Mouse (Mus musculus) embryo, embryonic 11 days (tissue): ENCODE data around the gene Nudt9.

Experiments used
- DNase-seq: peaks from one replicate; pipeline ENCODE4 v3.0.0-alpha.2; 2015

The Nudt9 gene

DNA sequence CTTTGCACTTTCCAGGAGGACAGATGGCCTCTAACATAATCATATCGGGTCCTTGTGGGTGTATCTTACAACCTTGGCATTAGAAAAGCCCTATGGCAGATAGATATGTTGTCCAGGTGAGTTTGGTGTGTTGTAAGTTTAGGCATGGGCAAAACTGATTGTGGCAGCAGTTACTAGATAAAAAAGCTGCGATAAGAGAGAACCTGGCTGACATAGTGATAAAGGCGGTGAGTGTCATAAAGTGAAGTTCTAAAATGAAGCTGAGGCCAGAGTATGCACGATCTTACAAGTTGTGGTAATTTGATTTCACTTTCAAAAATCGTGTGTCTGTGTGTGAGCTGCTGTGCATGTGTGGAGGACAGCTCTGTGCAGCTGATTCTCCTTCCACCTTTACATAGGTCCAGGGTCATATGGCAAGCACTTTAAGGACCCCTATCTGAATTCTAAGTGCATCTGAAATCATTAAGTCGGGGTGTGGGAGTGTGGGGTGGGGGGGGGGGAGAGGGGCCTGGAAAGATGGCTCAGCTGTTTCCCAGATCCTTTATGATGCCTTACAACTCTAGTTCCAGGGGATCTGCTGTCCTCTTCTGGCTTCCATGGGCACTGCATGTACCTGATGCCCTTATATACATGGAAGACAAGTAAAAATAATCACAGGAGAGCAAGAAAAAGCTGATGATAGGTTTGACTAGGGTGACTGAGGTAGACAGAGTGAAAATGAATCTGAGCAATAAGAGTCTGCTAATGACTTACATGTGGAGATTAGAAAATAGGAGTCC, 6.8 kb upstream of the Nudt9 start:
- DNase-seq = peak; percentile 52

DNA sequence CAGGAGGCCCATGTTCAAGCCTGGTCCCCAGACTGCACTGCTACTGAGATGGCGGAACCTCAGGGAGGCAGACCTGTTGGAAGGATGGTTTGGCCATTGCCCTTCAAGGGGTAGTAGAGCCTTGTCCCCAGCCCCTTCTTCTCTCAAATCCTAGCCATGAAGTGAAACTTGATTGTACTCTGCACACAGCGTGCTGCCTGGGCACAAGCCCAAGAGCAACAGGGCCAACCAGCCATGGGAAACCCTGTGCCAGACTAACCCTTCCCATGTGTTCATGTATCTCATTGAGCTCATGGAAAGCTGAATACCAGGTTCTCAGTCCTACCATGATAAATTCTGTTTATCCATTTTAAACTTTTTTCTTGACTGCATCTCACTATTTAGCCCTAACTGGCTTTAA, 3.2 kb upstream of the Nudt9 start:
- no peak for DNase-seq

DNA sequence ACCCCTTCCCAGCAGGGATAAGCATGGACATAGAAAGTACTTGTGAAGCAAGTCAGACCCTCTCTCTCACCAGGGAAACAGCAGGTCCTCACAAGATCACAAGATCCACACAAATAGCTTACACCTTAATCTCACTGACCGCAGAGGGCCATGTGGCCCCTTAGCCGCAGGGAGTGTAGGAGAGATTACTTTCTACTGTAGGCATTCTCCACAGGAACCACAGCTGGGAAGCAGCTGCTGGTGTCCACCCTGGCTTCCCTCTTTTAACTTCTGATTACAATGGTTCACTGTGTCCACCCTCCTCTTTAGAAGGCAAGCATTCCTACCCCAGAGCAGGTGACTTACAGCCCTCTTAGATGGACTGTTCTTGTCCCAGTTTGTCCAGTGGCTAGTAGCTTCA, 2.4 kb upstream of the Nudt9 start:
- no peak for DNase-seq

DNA sequence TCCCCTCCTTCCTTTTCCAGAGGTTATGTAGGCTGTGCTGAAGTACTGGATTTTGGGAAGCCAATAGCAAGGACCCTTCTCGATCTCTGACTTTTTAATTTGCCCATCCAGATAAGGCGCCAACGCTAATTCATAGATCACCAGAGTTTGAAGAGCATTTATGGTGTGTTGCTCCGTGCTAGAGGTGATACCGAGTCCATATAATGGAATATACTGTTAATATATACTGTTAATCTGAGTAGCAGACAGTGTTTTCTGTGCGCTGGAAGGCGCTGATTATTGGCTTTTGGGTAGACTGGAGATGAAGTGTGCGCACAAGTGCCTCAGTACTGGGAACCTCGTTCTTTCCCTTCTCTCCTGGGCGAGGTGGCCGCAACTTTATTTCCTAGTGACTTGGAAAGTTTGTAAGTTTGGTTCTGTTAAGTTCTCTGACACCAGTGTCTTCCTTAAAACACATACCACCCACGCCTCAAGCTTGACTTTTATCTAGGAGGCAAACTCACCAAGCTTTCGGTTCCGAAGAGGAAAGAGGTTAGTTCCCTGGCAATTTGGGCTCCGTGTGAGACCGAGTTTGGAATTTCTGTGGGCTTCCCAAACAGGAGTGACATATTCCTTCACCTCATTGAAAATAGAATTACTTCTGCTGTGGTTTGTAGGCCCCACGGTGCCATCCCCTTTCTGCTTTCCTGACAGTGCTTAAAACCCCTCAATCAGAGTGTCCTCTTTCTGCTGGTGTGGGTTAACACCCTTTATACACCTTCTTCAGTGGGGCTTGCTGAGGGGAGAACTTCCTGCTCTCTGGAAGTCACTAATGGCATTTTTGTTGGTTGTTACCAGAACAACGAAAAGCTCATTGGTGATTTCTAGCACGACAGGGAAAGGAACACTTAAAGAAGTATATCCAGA, 1.3 kb downstream of the Nudt9 start:
- peak; percentile 21 for DNase-seq

DNA sequence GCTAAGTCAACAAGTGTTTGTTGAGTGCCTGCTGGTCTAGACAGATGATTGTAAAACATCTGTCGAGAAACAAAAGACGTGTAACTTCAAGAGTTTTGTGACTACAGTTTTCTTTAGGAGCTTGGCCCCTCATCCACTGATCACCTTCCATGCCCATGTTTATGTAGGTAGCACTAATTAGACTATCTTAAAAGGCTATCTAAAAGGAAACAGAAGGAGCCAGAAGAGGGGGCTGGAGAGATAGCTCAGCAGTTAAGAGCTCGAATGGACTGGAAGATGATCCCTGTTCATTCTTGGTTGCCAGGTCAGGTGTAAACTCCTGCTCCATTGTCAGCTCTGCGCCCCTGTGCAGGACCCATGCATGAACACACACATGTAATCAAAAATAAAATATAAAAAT, 2.0 kb downstream of the Nudt9 start:
- peak; percentile 12 for DNase-seq

DNA sequence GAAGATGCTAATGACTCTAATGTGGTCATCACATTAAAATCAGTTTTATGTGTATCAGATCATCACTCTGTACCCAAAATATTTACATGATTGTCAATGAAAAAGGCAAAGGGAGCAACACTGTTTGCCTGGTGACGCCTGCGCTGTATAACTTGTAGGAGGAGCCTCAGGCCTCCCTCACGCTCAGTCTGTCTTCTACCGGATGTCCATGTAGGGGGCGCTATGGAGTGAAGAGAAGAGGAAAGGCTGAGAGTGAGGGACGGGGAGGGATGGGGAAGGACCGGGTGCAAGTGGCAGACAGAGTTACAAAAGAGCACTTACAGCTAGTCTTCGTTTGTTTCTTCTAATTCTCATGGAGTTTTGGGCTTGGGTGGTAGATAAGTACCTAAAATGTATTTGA, 6.8 kb downstream of the Nudt9 start:
- peak; percentile 37 for DNase-seq

DNA sequence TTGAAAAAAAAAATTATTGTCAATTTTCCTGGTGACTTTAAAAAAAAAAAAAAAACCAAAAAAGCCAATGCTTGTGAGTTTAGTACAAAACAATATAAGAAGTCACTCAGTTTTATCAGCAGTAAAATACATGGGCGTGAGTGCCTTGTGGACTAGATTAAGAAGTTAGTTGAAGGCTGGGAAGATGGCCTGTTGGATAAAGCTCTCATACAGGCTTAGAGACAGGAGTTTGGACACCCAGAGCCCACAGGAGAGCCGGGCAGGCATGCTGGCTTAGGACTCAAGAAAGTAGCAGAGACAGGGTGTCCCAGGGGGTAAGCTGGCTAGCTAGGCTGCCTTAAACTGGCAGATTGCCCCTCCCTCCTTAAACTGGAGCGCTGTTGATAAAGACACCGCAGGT, 8.8 kb downstream of the Nudt9 start:
- no peak for DNase-seq

DNA sequence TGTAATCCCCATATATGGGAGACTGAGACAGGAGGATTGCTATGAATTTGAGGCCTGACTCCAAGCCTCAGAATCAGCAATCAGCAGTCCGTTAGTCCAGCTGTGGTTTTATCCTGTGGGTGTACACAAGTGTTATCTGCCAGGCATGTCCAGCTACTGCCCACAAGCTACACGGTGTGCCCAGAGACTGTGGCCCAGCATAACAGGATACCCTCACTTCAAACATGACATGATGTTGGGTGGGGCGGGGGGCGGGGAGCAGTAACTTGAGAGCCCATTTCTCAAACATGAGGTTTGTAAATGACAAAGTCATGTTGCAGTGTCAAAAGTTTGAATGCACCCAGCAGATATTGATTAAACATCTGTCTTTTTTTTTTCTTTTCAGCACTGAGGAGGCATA, 9.7 kb downstream of the Nudt9 start:
- DNase-seq = no peak

DNA sequence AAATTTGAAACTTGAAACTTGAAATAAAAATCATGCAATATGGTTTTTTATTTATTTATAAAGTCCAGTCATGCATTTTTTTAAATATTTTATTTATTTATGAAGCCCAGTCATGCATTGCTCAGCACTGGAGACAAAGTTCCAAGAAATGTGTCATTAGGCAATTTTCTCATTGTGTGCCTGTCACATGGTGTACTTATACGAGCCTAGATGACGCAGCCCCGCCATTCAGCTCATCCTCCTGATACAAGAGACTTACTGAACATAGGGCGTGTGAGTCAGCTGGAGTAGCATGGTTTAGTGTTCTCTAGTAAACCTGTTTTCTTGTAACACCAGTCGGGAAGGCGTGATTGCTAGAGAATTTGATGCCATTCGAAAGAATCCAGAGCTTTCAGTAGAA, 10.2 kb downstream of the Nudt9 start:
- no peak for DNase-seq

DNA sequence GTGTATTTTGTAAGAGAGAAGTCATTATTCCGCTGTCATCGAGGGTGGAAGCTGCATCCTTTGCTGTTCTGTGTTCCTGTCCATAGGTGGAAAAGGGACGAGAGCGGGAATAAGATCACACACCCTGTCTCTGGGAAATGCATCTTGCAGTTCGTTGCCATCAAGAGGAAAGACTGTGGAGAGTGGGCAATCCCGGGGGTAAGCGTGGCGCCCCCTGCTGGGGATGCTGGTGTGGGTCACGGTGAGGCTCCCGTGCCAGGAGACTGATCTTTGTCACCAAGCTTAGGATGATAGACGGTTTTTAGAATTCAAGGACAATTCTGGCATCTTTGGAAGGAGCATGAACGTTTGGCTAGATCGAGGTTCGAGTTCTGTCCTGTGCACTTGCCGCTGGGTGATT, 11.9 kb downstream of the Nudt9 start:
- DNase-seq = peak; percentile 32

DNA sequence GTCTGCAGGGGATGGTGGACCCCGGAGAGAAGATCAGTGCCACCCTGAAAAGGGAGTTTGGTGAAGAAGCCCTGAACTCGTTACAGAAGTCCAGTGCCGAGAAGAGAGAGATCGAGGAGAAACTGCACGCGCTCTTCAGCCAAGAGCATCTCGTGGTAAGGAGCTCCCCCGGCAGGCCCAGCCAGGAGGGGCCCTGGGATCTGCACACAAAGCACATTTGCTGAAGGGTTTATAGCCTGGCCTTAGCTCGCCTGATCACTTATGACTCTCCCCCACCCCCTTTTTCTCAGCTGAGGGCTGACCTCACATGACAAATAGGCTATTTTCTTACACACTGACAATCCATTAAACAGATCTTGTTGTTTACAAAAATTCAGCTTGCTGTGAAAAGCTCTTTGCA, 13.5 kb downstream of the Nudt9 start:
- DNase-seq = no peak

DNA sequence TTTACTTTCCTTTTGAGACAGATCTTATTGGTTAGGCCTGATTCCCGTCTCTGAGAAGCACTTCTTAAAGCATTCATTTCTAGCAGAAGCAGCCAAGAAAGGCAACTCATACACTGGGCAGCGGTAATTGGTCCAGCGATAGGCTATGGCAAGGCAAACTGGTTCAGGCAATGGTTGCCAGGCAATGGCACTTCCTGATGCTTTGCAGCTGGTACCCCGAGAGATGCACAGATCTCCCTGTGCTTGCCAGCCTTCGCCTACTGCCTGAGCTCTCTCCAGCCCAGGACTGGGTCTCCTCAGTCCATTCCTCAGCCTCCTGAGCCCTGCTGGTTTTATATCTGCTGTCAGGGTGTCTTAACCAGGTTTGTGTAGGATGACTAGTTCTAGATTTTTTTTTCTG, 14.3 kb downstream of the Nudt9 start:
- DNase-seq = no peak

DNA sequence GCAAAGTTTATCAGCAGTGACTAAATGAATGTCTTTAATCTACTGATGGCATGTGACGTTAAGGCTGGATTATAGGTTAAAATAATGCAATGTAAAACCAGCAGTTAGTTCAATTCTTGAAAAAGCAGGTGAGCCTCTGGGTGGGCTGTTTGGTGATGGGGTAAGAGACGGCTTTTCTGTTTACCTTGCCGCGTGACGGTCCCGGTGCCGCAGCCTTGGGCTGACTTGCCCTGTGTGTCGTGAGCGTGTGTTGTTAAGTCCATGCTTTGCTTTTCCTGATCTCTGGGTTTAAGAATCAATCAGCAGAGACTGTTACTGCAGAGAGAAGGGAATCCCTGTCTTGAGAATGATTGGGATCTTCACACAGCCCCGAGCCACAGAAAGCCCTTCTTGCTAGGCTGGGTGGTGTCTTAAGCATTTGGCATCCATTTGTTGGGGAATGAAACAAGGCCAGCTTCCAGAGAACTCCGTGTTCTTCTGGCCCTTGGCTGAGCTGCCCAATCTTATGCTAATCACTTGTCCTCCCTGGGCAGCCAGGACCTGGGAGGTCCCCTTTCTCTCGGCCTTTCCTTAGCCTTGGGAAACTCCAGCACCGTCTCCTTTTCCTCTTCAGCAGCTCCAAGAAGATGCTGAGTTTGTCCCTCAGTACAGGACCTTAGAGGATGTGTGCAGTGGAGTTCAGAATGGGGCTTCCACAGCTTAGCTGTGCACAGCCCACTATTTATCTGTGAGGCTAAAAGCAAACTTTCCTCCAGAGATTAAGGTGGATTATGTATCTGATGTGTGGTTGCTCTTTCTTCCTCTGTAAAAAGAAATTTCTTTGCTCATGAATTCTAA, 16.0 kb downstream of the Nudt9 start:
- no peak for DNase-seq

DNA sequence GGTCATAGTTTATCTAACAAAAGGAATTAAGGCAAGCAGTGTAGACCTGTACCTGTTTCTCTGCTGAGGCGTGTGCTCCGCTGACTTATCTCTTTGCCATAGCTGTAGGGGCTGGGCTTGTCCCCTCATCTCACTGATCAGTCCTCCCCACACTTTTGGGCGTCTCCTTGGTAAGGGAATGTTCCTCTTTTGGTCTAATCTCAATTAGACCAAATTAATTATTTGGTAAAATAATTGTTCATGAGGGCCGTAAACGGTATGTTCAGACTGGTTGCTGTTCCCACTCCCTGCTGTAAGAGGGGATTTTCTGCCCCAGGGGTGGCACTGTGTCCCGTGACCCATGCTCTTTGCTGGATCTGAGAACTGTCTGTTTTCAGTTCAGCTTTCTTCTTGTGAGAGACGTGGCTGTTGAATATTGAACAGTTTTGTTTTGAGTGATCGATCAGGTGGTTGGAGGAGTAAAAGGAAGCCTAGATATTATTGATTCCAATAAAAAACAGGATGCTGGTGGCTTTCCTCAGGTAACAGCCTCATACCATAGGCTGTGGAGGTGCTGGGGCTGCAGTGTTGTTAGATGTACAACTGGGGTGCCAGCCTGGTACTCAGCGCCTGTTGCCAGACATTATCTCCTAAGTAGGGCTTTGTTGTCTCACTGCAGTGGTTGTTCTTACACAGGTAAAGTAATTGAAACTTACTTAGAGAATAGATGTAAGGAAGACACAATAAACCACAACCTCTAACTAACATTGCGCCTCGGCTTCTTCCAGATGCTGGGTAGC, 16.9 kb downstream of the Nudt9 start:
- DNase-seq = no peak

DNA sequence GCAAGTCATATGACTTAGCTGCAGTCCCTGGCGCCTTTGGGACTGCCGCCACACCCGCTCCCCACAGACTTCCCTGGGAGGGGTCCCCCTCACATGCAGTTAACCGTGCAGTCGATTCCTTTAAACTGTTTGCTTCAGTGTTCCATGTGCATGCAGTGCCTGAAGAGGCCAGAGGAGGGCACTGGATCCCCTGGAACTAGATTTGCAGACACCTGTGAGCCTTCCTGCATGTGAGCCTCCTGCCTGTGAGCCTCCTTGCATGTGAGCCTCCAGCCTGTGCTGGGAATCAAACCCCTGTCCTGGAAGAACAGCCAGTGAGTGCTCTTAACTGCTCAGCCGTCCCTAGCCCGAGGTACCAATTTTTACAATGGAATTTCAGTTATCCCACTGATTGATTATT, 22.6 kb downstream of the Nudt9 start:
- DNase-seq = peak; percentile 43

DNA sequence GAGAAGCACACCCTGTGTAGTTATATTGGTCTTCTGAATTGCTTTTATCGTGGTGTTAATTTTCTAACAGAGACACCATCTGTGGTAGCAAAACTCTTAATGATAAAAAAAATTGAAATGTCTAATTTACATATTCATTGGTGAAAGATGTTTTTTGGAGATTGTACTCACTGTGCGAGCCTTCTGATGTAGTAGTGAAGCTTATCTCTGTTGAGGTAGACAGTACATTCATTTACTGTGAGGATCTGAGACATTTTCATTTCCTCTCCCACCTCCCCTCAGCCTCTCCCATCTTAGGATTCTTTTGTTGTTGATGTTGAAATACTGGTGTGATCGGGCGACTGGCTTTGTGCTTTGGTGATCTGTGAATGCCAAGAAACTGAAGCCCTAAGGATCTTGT, 24.9 kb downstream of the Nudt9 start:
- DNase-seq = no peak

DNA sequence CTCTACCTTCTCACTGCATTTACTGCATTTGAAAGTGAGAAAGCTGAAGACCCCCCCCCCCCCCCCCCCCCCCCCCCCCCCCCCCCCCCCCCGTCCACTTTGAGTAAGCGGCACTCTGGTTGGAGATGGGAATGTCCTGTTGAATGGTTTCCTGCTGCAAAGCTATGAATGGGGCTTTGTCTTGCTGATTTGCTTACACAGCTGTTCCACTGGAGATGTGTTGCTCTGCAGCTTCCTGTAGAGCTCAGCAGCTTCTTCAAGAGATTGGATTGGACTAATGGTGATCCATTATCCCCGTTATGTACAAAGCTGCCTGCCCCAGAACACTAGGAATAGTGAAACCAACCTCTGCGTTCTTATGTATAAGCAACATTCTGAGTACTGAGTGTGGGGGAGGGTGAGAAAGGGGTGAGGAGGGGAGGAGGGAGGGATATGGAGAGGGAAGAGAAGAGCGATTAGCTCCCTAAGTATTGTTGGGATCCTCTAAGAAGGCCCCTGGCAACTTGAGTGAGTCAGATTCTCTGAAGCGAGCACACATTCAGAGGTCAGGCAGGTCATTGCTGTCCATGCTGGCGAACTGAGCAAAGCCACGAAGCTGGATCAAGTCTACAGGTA, 26.3 kb downstream of the Nudt9 start:
- DNase-seq = peak; percentile 80

DNA sequence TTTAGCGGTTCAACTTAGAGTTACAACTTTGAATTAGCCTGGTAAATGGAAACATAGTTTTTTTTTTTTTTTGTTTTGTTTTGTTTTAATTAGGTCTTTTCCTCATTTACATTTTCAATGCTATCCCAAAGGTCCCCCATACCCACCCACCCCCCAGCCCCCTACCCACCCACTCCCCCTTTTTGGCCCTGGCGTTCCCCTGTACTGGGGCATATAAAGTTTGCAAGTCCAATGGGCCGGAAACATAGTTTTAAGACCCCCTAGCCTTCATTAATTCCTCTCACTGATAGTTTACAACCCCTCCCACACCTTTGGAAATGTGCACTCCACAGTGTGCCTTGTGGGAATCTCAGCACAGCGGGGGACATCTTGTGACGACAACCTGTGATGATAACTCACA, 27.5 kb downstream of the Nudt9 start:
- no peak for DNase-seq

DNA sequence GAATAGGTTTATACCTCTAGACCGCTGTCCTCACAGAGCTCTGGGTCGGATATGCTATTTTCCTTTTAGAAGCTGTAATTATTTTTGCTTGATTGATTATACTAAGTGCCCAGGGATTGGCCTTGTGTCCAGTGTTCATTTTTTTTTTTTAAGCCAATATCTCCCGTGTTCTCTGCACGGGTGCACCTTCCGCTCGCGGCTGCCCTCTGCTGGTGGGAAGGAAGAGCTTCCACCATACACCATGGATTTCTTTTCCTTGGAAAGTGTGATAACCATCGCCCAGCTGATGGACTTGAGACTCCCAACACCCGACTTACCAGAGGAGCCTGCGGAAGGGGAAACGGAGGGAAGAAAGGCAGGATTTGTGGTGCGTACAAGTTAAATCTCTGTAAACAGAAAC, 28.3 kb downstream of the Nudt9 start:
- peak; percentile 73 for DNase-seq

DNA sequence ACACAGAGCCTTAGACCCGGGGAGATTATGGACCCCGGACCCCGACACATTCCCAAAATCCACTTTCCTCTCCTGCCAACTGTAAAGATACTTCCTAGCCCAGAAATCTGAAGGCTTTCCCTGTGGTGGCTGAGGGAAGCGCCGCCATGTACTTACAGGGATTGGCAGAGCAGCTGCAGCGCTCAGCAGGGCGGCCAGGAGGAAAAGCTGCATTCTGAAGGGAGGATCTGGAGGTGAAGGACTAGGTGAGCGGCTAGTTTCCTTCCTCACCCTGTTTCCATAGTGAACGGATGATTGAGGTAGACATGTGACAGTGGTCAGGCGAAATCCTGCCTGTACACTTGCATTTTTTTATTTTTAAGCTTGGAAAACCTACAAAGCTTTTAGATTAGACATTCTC, 30.3 kb downstream of the Nudt9 start:
- DNase-seq = no peak

DNA sequence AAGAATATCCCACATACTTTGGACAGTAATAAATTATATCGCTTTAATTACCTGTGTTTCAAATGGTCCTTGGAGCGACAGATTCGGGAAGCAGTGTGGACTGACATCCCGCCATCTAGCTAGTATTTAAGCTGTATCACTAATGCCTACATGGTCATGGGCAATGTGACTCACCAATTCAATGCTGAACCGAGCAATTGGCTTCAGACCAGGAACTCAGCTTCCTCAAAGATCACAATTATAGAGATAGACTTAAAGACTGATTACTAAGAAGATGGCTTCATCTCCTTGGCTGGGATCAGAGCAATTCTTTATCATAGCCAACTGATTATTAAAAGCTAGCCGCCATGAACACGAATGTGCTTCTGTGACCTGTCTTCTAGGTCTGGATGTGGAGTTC, 31.4 kb downstream of the Nudt9 start, which contains the start of gene Gm17660:
TSS of gene Gm17660 (minus strand) at position 101 of the 400 bp plus-strand sequence.
- no peak for DNase-seq

DNA sequence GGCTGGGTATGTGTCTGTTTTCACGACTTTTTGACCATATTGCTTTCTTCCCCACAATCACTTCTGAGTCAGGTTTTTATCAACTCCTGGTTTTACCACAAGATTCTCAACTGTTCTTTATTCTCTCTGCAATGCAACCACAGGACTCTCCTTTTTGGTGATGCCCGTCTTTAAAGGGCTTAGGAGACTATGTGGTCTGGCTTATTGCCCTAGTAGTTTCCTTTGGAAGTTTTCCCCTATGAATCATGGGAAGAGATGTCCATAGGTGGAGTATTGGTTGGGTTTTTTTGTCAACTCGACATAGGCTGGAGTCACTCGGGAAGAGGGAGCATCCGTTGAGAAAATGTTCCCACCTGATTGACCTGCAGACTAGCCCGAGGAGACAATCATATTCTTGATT, 34.6 kb downstream of the Nudt9 start:
- DNase-seq = no peak
